Mouse (Mus musculus) brain, embryonic 14.5 days (tissue): Measurements from ENCODE around the gene Zan. TPM values are rescaled to one million over a fixed set of nuclear protein-coding genes. Genes with fewer than 3 reads are reported as not detected.

Experiments used
- DNase-seq: peaks from one replicate; pipeline ENCODE4 v3.0.0-alpha.2; 2011; ENCODE audit warnings: low read depth
- CTCF ChIP-seq: fragments of 200-500 bp; IDR thresholded peaks from 2 replicates; pipeline ENCODE4 v1.5.1; 2012; ENCODE audit warnings: inconsistent platforms, mild to moderate bottlenecking, moderate library complexity, borderline replicate concordance; ENCODE audit not compliant: insufficient read depth, insufficient read length; ENCODE audit errors: extremely low read depth
- POLR2A ChIP-seq: fragments of 200-500 bp; IDR thresholded peaks from 2 replicates; pipeline ENCODE4 v1.6.1; 2012; ENCODE audit warnings: mild to moderate bottlenecking, inconsistent platforms, borderline replicate concordance; ENCODE audit not compliant: poor library complexity, insufficient read depth, insufficient read length, severe bottlenecking; ENCODE audit errors: extremely low read depth
- polyA plus RNA-seq: library from polyadenylated mRNA; depleted of rRNA; stranded (reverse); fragments of >200 nt; gene quantifications from 2 replicates; pipeline ENCODE4 v1.2.3, GENCODE M21; 2012

Gene Zan
- polyA plus RNA-seq, 1 experiment = 0.30 TPM

DNA sequence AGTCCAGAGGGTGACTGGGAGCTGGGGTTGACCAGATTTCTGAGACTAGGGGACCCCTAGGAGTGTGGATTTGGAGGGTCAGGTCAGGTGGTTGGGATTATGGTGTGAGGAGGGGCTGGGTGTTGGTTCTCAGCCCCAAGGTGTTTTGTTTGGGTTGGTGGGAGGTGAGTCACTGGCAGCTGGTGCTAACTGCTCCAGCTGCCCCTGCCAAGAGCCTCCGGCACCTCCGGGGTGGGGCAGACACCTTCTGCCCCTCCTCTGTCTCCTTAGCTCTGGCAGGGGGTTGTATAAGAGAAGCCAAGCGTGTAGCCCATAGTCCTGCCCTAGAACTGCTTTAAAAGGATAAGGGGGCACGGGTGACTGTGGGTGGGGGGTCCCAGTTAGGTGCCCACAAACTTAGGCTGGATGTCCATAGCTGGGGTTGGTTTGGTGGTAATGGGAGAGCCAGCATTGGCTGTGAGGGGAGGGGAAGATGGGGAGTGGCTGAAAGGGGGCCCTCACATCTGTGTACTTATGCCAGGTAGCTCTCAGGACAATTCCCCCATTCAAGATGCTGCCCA is 102.3 kb downstream of the Zan start:
- no peak for DNase-seq
- no peak for TF ChIP-seq CTCF

DNA sequence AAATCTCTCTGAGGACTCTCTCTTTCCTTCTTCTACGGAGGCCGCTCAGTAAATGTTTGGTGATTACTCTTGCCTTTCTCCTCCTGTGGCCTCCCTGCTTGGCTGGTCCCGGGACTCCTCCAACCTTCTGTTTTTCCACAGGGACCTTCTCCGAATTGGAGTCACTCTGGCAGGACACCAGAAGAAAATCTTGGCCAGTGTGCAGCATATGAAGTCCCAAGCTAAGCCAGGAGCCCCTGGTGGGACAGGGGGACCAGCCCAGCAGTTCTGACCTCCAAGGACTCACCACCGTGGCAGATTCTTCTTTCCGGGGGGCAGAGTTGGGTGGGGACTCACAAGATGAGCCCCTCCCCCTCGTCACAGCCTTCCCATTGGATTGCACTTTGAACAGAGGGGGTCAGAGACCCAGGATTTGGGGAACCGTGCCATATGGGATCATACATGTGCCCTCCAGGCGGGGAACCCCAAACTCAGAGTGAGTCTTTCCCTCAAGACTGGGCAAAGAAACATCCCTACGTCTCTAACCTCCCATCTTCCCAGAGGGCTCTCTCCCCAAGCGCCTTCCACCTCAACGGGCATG is 103.4 kb downstream of the Zan start:
- DNase-seq = no peak

DNA sequence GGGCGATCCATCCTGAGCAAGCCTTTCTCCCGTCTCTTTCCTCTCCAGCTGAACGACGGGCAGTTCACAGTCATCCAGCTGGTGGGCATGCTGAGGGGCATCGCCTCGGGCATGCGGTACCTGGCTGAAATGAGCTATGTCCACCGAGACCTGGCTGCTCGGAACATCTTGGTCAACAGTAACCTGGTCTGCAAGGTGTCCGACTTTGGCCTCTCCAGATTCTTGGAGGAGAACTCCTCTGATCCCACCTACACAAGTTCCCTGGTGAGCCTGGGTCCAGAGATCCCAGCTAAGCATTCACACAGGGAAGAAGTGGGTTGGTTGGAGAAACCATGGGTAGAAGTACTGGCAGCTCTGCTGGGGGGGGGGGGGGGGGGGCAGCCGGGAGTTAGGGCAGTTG is 107.2 kb downstream of the Zan start:
- no peak for TF ChIP-seq POLR2A
- no peak for TF ChIP-seq CTCF
- no peak for DNase-seq

More for the DNA sequence above, 103.4 kb downstream of the Zan start:
- TF ChIP-seq POLR2A (no peak), CTCF (no peak)

DNA sequence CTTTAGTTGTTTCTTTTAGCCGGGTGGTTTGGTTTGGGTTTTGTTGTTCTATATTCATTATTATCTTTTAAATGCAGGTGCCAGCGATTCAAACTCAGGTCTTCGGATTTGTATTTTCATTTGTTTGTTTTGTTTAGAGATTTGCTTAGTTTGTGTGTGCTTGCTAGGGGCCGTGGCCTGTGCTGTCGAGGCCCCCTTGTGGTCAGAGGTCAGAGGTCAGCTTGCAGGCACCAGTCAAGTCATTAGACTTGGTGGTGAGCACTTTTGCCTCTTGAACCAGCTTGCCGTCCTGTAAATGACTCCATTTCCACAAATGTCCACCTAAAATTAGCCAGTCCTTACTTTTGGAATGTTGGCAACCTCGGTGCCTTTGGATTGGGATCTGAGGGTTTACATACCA is 118.5 kb downstream of the Zan start:
- no peak for TF ChIP-seq CTCF
- no peak for TF ChIP-seq POLR2A
- no peak for DNase-seq

DNA sequence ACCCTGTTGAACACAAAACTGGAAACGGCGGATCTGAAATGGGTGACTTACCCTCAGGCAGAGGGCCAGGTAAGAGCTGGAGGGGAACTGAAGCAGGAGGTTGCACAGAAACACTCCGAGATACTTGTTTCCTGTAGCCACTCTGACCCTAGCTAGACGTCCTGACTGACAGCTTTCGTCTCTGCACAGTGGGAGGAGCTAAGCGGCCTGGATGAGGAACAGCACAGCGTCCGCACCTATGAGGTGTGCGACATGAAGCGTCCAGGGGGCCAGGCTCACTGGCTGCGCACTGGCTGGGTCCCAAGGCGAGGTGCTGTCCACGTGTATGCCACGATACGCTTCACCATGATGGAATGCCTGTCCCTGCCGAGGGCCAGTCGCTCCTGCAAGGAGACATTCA is 122.8 kb downstream of the Zan start:
- no peak for DNase-seq
- no peak for TF ChIP-seq CTCF

DNA sequence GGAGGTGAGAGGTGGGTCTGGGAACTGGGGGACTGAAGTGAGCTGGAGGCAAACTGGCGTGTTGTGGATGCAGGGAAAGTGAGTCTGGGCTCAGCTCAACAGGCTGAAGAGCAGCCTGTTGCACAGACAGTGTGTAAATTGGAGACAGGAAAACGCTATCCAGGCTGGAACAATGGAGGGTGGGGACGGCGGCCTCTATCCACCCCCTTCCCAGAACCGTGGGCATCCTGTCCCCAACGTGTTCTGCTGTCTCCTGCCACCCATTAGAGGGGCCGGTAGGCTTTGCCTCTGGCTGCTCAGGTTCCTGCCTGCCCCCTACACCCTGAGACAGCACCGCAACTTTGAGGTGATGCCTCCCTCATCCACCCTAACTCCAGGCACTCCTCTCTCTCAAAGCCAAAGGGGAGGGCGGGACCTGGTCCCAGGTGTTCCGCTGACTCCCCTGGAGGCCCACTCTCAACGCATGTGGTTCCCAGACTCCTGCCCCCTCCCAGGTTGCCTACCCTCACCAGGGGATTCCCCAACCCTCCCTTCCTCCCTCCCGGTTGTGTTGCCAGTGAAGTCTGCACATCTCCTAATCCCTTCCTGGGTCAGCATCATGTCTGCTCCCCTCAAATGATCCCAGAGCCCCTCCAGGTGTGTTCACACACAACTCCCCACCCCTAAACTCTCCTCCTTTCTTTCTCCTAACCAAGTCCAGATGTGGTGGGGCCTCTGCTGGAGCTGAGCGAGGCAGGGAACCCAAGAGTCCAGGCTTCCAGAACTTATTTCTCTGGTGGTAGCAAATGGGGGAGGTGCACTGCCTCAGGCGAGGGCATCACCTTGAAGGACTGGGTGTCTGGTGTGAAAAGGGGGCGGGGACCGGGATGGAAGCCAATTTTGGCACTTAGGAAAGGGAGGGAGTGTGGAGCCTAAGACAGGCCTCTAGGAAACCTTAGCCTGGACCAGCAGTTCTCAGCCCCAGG is 124.6 kb downstream of the Zan start:
- peak; percentile 28 for DNase-seq
- no peak for TF ChIP-seq POLR2A
- TF ChIP-seq CTCF = no peak

DNA sequence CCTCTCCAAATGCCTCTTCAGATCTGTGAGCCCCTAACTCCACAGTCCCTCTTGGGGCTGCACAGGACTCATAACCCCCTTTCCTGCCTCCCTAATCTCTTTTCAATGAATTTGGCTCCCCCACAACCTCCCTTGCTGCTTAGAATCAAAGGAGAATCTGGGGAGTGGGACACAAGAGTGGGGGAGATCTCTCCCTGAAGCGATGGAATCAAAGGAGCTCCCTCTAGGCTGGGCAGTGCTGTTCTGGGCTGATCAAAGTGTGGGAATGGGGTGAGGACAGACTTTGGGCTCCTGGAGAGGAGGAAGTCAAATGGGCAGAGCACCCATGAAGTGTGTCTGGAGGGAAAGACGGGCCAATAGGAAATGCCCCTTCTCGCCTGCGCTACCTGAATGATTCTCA is 125.5 kb downstream of the Zan start:
- peak; percentile 11 for DNase-seq
- TF ChIP-seq CTCF (no peak), POLR2A (no peak)

DNA sequence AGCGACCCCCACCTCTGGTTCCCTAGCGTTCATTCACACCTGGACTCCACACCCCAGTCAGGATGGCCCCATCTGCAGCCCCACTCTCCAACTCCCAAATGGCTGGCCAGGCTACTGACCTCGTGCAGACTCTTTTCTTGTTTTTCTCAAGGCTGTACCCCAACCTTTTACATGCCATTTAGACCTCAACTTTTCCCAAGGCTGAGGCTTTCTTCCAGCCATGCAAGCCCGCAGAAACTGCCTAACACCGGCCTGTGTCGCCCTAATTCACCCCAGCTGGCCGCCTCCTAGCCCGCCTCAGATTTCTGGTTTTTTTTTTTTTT is 125.8 kb downstream of the Zan start:
- DNase-seq = no peak
- TF ChIP-seq POLR2A (no peak), CTCF (no peak)

DNA sequence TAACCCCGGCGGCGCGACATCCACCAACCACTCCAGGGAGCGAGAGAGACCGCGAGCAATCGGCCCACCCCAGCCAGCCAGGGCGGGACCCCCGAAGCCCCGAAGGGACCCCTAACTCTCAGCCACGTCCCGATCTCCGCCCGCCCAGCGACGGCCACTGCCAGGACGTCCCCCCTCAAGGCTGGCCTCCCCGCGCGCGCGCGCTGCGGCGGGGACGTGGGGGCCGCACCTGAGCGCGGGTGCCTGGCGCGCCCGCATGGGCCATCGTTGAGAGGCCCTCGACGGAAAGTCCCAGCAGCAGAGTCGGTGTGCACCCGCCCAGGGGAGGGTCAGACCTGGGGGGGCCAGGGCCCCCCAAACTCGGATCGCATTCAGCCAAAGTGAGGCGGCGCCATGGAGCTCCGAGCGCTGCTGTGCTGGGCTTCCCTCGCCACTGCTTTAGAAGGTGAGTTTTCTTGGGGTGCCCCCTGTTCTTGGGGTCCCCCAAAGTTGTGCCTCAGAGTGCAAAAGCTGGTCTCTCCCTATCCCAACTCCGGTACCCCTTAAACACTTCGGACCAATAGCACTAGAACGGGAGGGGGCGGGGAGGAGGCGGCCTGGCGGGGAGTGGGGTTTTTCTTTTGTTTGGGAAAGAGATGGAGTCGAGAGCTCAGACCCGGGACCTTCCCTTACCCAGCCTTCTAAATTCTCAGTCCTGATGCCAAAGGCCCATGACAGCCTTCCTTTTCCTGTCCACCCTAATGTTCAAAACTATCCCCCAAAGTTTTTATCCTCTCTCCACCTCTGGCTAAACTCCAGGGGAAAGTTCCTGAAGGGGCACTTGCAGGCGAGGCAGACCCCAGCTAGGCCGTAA is 126.4 kb downstream of the Zan start:
- TF ChIP-seq POLR2A = no peak
- TF ChIP-seq CTCF = no peak
- peak; percentile 23 for DNase-seq

DNA sequence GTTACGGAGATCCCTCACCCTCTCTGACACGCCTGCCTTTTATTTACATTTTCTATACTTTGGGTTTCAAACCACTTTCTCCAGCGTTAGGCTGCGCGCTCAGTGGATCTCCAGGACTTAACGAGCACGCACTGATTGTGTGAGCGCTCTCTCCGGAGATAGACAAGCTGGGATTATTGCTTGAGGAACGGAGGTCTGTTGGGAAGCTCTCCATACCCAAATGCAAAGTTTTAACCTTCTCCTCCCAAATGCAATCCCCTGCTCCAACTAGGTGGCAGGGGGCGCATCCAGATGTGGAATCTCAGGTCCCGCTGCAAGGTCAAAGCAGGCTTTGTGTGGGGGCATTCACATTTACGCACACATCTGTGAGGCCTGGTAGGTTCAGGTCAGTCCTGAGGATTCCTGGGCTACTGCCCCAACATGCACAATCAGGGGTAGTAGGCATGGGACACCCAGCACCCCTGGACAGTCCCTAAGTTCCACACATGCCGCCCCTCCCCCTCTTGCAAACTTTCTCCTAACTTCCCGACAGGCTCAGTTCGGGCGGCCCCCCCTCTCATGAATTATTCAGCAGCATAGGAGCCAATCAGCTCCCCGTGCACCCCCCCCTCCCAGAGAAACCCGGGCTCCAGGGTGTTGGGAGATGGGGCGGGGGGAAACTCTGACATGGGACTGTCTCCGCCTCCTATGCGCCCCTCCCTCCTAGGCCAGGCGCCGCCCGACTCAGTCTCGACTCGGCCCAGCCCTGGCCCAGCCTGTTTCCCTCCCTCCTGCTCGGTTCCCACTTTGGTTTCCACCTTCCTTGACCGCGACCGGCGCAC is 127.3 kb downstream of the Zan start, which contains the start of gene Ephb4:
TSS of gene Ephb4 (plus strand) at position 726 of the 821 bp plus-strand sequence.
- TF ChIP-seq CTCF (peak; percentile 19; the same call in 1 of the 2 replicates), POLR2A (peak; percentile 30; the same call in 1 of the 2 replicates)
- peak; percentile 95 for DNase-seq
